In genomic region chr3:21539138-21539537, GRCm38 (mm10) we compare ENCODE assay signal across 21 mouse cellular contexts.
DNase-seq lines count a peak whose midpoint lies in the region; ATAC-seq and TF ChIP-seq lines count a peak whose summit lies in the region.
"Had no signal": no experiment of that assay in that cellular context is flagged by ENCODE, and none has a peak within 500 bp of the region (broad histone marks: within the 10 kb centered on the region; RNA-seq: fewer than 3 reads in every experiment).

No protein-coding gene starts in this region.

- no peak for TF ChIP-seq CTCF in forebrain, postnatal 0 days (IDR thresholded peaks at IDR 0.05; ENCODE audit: low read depth)
- no peak for TF ChIP-seq CTCF in thymus, adult 2 months (IDR thresholded peaks at IDR 0.05; ENCODE audit: borderline replicate concordance, control insufficient read depth, extremely low read depth, insufficient read depth, low read length, poor library complexity)

- no peak overlapping the region for H3K4me2 ChIP-seq in forebrain, embryonic 11.5 days (ENCODE audit: low read depth, low read length, severe bottlenecking)
- H3K4me2 ChIP-seq in forebrain, postnatal 0 days (ENCODE audit: low read depth) = no peak overlapping the region
- no peak overlapping the region for H3K4me2 ChIP-seq in midbrain, embryonic 14.5 days (ENCODE audit: low read length)
- no peak overlapping the region for H3K4me2 ChIP-seq in midbrain, embryonic 11.5 days
- H3K4me2 ChIP-seq: embryonic facial prominence, embryonic 15.5 days; heart, embryonic 12.5 days; hindbrain, embryonic 14.5 days had no signal

- H3K27me3 ChIP-seq in forebrain, embryonic 11.5 days (ENCODE audit: control insufficient read depth, insufficient read depth, low read length) = no peaks in the 10 kb centered on the region
- no peaks in the 10 kb centered on the region for H3K27me3 ChIP-seq in forebrain, postnatal 0 days (ENCODE audit: insufficient read depth, low read length)
- H3K27me3 ChIP-seq in midbrain, embryonic 14.5 days (ENCODE audit: control insufficient read depth, insufficient read depth, low read length) = no peaks in the 10 kb centered on the region
- no peaks in the 10 kb centered on the region for H3K27me3 ChIP-seq in midbrain, embryonic 11.5 days (ENCODE audit: control insufficient read depth, insufficient read depth, low read length)
- H3K27me3 ChIP-seq in limb, embryonic 10.5 days (ENCODE audit: low read depth, poor library complexity, severe bottlenecking) = no peaks in the 10 kb centered on the region
- no peaks in the 10 kb centered on the region for H3K27me3 ChIP-seq in thymus, adult 2 months (ENCODE audit: control insufficient read depth, insufficient read depth, low read length)
- H3K27me3 ChIP-seq: embryonic facial prominence, embryonic 15.5 days; heart, embryonic 12.5 days; Patski had no signal

- H3K27ac ChIP-seq in forebrain, embryonic 11.5 days (ENCODE audit: low read depth, low read length) = no peak overlapping the region
- H3K27ac ChIP-seq in forebrain, postnatal 0 days (ENCODE audit: low read depth, low read length) = no peak overlapping the region
- H3K27ac ChIP-seq in midbrain, embryonic 14.5 days (replicated peaks; ENCODE audit: low read depth, low read length) = no peak overlapping the region
- no peak overlapping the region for H3K27ac ChIP-seq in midbrain, embryonic 11.5 days (ENCODE audit: low read depth, low read length)
- peak overlapping the region; percentile 34; the same call in 1 of the 2 replicates for H3K27ac ChIP-seq in limb, embryonic 10.5 days
- H3K27ac ChIP-seq in thymus, adult 2 months (ENCODE audit: control insufficient read depth, insufficient read depth, low read length) = no peak overlapping the region
- H3K27ac ChIP-seq: embryonic facial prominence, embryonic 15.5 days; forebrain, embryonic 10.5 days; heart, adult 2 months; hindbrain, embryonic 10.5 days; hindbrain, embryonic 14.5 days had no signal

- WGBS in forebrain, embryonic 11.5 days = 58% methylated on average over 2 of the region's 2 CpGs
- 35% methylated on average over 2 of the region's 2 CpGs for WGBS in forebrain, postnatal 0 days
- WGBS in midbrain, embryonic 14.5 days = 52% methylated on average over 2 of the region's 2 CpGs
- WGBS in midbrain, embryonic 11.5 days = 75% methylated on average over 2 of the region's 2 CpGs
- WGBS in limb, embryonic 10.5 days = 28% methylated on average over 2 of the region's 2 CpGs
- 97% methylated on average over 2 of the region's 2 CpGs for WGBS in thymus, adult 2 months

- no peaks in the 10 kb centered on the region for H3K36me3 ChIP-seq in forebrain, embryonic 11.5 days (ENCODE audit: control insufficient read depth, insufficient read depth, low read length)
- no peaks in the 10 kb centered on the region for H3K36me3 ChIP-seq in forebrain, postnatal 0 days (ENCODE audit: insufficient read depth)
- H3K36me3 ChIP-seq in midbrain, embryonic 14.5 days (ENCODE audit: control insufficient read depth, insufficient read depth, low read length) = no peaks in the 10 kb centered on the region
- no peaks in the 10 kb centered on the region for H3K36me3 ChIP-seq in midbrain, embryonic 11.5 days (ENCODE audit: control insufficient read depth, insufficient read depth, low read length)
- no peaks in the 10 kb centered on the region for H3K36me3 ChIP-seq in limb, embryonic 10.5 days
- no peaks in the 10 kb centered on the region for H3K36me3 ChIP-seq in thymus, adult 2 months (ENCODE audit: control insufficient read depth, insufficient read depth, low read length)
- H3K36me3 ChIP-seq: embryonic facial prominence, embryonic 15.5 days; forebrain, embryonic 10.5 days; heart, embryonic 12.5 days; hindbrain, embryonic 10.5 days had no signal

- no peak overlapping the region for H3K4me3 ChIP-seq in forebrain, embryonic 11.5 days (ENCODE audit: low read depth, low read length)
- H3K4me3 ChIP-seq in forebrain, postnatal 0 days (ENCODE audit: low read depth, low read length) = no peak overlapping the region
- no peak overlapping the region for H3K4me3 ChIP-seq in midbrain, embryonic 14.5 days (replicated peaks; ENCODE audit: low read depth, low read length)
- H3K4me3 ChIP-seq in midbrain, embryonic 11.5 days (ENCODE audit: low read depth, low read length) = no peak overlapping the region
- H3K4me3 ChIP-seq in limb, embryonic 10.5 days = no peak overlapping the region
- no peak overlapping the region for H3K4me3 ChIP-seq in thymus, adult 2 months (ENCODE audit: control insufficient read depth, insufficient read depth, low read length)
- H3K4me3 ChIP-seq: embryonic facial prominence, embryonic 15.5 days; erythroblast, embryonic 14.5 days; forebrain, embryonic 10.5 days; heart, adult 2 months; heart, embryonic 12.5 days; hindbrain, embryonic 10.5 days had no signal

- no peaks in the 10 kb centered on the region for H3K4me1 ChIP-seq in forebrain, embryonic 11.5 days (replicated peaks; ENCODE audit: control insufficient read depth, insufficient read depth, low read length)
- no peaks in the 10 kb centered on the region for H3K4me1 ChIP-seq in forebrain, postnatal 0 days (ENCODE audit: insufficient read depth)
- H3K4me1 ChIP-seq in midbrain, embryonic 14.5 days (ENCODE audit: control insufficient read depth, insufficient read depth, low read length) = 0 out of 2 replicates have a peak, but pooled peaks cover 3% of the 10 kb centered on the region
- no peaks in the 10 kb centered on the region for H3K4me1 ChIP-seq in midbrain, embryonic 11.5 days (ENCODE audit: control insufficient read depth, insufficient read depth, low read length)
- H3K4me1 ChIP-seq in limb, embryonic 10.5 days = peaks cover 23% of the 10 kb centered on the region
- H3K4me1 ChIP-seq in thymus, adult 2 months (replicated peaks; ENCODE audit: control insufficient read depth, insufficient read depth, low read length) = no peaks in the 10 kb centered on the region
- H3K4me1 ChIP-seq: embryonic facial prominence, embryonic 15.5 days; forebrain, embryonic 10.5 days had no signal

- H3K9me3 ChIP-seq in forebrain, embryonic 11.5 days (ENCODE audit: control insufficient read depth, low read length) = no peaks in the 10 kb centered on the region
- no peaks in the 10 kb centered on the region for H3K9me3 ChIP-seq in forebrain, postnatal 0 days (ENCODE audit: low read length)
- H3K9me3 ChIP-seq in midbrain, embryonic 14.5 days (ENCODE audit: control insufficient read depth, low read length) = no peaks in the 10 kb centered on the region
- no peaks in the 10 kb centered on the region for H3K9me3 ChIP-seq in midbrain, embryonic 11.5 days (ENCODE audit: control insufficient read depth, low read length)
- no peaks in the 10 kb centered on the region for H3K9me3 ChIP-seq in limb, embryonic 10.5 days (replicated peaks)
- H3K9me3 ChIP-seq: embryonic facial prominence, embryonic 15.5 days; forebrain, embryonic 10.5 days; heart, embryonic 12.5 days; hindbrain, embryonic 10.5 days had no signal

- no peak overlapping the region for H3K9ac ChIP-seq in forebrain, embryonic 11.5 days (ENCODE audit: low read length)
- no peak overlapping the region for H3K9ac ChIP-seq in forebrain, postnatal 0 days
- H3K9ac ChIP-seq in midbrain, embryonic 14.5 days (replicated peaks; ENCODE audit: low read length) = no peak overlapping the region
- no peak overlapping the region for H3K9ac ChIP-seq in midbrain, embryonic 11.5 days (ENCODE audit: low read length)
- H3K9ac ChIP-seq: embryonic facial prominence, embryonic 15.5 days; heart, embryonic 12.5 days; hindbrain, embryonic 14.5 days had no signal

- 0 out of 2 replicates have a peak, but pooled peaks have one; percentile 36 for ATAC-seq in forebrain, embryonic 11.5 days (replicated peaks; ENCODE audit: low FRiP score)
- no peak for ATAC-seq in forebrain, postnatal 0 days
- ATAC-seq in midbrain, embryonic 14.5 days (ENCODE audit: low FRiP score, low TSS enrichment) = no peak
- no peak for ATAC-seq in midbrain, embryonic 11.5 days (ENCODE audit: low FRiP score)
- ATAC-seq: activated CD4-positive, CD25-positive, alpha-beta regulatory T cell, adult 4 months; Patski had no signal

- TF ChIP-seq POLR2A in thymus, adult 2 months (IDR thresholded peaks at IDR 0.05; ENCODE audit: control insufficient read depth, extremely low read depth, insufficient read depth, low read length, poor library complexity) = no peak

- DNase-seq in forebrain, embryonic 11.5 days (ENCODE audit: low spot score) = no peak
- no peak for DNase-seq in forebrain, postnatal 0 days
- peak; percentile 18 for DNase-seq in midbrain, embryonic 14.5 days
- no peak for DNase-seq in midbrain, embryonic 11.5 days (ENCODE audit: low spot score, missing footprints)
- DNase-seq in limb, embryonic 10.5 days (ENCODE audit: low spot score) = no peak
- no peak for DNase-seq in ovary, postnatal 10 days (ENCODE audit: low spot score)
- DNase-seq in thymus, adult 2 months = no peak
- DNase-seq: adrenal gland, postnatal 14 days; cerebellum, adult 18-20 months; cerebellum, adult 9-11 months; cerebellum, postnatal 36 days; gastrocnemius, postnatal 10 days; heart, adult 2 months had no signal
